Mouse (Mus musculus) thymus, postnatal 14 days (tissue): ENCODE results near the gene Tas1r3.

Source experiments
- DNase-seq: peaks from one replicate; pipeline ENCODE4 v3.0.0; 2021

Tas1r3 gene

DNA sequence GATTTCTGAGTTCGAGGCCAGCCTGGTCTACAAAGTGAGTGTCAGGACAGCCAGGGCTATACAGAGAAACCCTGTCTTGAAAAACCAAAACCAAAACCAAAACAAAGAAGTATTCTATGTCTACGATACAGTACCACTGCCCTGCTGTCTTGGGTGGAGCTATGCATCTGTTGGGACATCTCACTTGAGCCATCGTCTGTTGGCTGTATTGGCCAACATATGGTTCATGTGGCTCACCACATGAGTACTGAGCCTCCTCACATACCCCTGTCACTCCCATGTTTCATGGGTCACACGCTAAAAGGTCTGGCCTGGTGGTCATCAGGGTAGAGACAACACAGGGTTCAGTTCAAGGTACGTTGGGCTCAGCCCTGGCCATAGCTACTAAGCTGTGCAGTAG, 23.2 kb upstream of the Tas1r3 start:
- no peak for DNase-seq

DNA sequence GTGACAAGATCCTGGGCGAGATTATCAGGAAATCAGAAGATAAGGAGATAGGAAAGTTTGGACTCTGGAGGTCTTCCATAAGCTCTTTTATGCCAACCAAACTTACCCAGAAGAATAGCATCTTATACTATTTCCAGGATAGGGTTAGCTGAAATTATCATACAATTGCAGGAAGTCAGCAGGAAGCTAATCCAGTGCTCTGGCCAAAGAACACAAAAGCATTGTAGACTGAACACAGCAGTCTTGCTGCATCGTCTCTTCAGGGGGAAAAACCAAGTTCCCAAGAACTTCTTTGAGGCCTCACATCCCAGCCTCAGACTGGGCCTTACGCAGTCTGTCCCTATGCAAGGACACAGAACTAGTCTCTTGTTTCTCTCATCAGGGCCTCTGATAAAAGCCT, 20.4 kb upstream of the Tas1r3 start:
- DNase-seq, result no peak

DNA sequence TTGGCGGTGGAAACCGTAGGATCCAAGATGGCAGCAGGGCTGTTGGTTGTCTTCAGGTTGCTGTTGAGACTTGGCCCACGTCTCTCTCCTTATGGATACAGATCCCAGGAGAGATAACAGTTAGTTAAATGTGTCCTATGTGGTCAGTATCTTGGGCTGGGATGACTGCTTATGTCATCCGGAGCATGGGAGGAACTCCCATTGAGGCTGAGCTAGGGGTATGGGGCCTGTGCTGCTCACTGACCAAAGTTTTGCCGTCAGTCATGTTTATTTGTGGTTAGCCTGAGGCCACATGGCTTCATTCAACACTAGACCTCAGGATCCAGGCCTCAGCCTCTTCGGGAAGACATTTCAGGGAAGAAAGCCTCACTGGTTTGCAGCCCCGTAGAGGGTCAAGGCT, 8.2 kb upstream of the Tas1r3 start:
- DNase-seq, result no peak

DNA sequence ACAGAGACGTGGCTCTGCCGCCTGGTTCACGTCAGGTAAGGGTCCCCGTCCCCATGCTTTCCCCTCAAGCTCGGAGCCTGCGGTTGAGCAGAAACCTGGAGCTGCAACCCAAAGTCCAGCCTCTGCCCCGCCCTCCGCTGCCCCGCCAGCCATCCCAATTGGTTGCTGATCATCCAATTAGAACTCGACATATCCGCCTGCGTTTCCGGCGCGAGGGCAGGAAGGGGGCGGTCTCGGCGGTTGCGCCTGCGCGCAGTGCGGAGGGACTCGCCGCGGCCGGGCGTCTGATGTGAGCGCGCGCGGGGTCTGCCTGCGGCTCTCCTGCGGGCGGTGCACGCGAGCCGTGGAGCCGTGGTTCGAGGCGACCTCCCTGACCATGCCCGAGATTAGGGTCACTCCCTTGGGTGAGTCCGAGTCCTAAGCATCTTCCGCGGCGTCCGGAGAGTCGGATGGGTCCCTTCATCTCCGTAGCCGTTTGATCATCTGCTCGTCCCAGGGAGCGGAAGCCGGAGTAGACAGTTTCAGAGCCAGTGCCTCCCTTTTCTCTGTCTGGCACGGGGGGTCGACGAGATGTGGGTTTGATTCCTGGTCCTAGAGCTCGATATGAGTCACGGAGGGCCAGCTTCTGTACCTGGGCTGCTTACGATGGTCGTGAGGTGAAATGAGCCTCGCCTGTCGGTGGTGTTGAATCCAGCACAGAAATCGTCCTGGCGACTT, 6.3 kb upstream of the Tas1r3 start, which contains the start of the genes Cptp and Ints11:
TSS of gene Cptp (minus strand) at position 124 of the 717 bp plus-strand sequence.
TSS of gene Ints11 (plus strand) at position 230 of the 717 bp plus-strand sequence.
- DNase-seq, result peak; percentile 97

DNA sequence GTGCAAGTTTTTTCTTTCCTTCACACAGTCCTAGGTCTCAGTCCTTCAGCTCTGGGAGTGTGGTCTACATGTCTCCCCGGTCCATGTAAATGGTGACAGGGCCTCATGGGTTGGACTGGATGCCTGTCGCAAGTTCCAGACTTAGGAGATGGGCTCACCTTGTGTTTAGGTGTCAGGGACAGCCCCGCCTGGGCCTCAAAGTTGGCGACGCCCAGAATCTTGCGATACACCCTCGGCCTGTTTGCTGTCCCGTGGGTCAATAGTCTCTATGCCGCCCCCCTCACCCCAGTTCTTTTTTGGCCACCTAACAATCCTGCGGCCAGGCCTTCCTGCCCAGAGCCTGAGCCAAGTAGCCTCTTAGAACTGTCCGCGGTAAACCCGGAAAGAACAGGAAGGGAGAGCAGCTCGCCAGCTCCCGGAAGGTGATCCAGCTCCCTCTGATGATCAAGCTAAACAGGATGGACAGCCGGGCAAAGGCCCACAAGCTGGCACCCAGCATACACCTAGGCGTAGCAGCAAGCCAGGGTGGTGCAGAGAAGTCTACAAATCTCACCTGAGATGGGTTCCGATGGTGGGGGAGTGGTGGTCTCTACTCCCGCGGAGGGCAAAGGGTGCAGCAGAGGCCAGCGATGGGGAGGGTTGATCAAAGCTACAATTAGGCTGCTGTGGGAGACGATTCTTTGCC, 5.6 kb upstream of the Tas1r3 start:
- DNase-seq, result no peak

DNA sequence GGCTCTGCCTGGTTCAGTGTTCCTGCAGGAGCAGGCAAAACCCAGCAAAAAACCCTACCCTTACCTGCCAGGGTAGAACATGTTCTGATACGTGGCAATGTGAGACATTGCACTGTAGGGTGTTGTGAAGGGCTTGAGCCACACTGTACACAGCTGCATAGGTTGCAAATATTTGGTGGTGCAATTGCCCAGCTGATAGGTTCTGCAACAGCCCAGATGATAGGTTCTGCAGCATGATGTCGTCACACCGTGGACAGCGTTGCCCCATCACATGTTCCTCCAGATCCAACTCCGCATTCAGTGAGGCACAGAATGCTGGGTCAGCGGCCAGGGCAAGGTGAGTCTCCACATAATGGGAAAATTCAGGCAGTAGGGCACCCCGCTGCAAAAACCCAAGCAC, 1.4 kb downstream of the Tas1r3 start:
- no peak for DNase-seq

DNA sequence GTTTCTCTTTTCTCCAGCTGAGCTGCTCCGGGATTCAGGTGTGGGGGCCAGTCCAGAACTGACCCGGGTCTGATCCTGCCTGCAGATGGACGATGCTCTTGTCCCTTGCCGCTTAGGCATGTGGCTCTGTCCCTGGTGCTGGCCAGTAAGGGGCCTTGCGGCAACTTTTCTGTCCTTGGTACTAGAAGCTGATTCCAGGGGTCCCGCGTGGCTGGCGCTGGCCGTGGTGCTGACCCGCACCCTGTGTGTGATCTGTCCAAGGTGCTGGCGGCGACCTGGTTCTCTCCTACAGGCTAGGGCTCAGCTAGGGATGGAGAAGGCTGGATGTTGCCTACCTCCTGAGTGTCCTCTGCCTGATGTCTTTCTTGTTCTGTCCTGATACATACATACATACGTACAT, 3.8 kb downstream of the Tas1r3 start:
- peak; percentile 56 for DNase-seq

DNA sequence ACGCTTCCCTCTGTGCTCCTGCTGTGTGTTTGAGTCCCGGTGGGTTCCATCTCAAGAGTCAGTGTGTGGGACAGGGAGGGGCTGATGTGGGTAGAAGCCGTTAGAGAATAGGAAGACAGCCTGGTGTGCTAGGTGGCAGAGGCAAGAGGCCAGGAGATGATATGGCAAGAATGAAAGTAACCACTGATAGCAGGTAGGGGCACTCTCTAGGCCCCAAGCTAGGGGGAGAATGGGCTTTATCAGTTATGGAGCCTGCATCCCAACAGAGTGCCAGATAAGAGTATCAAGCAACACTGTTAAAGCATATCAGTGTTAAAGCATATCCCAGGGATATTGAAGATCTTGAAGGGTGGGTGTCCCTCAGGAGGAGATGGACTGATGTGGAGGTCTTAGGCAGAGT, 6.3 kb downstream of the Tas1r3 start:
- no peak for DNase-seq

DNA sequence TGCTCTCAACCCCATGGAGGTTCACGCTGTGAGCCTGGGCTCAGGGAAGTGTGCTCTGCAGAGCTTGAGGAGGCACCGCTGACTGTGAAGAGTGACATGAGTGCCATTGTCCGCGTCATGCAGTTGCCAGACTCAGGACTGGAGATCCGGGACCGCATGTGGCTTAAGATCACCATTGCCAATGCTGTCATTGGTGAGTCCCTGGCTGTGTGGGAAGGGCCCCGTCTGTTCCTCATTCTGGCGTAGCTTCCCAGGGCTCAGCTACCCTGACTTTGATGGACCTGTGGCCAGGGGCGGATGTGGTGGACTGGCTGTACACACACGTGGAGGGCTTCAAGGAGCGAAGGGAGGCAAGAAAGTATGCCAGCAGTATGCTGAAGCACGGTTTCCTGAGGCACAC, 7.1 kb downstream of the Tas1r3 start:
- DNase-seq, result no peak

DNA sequence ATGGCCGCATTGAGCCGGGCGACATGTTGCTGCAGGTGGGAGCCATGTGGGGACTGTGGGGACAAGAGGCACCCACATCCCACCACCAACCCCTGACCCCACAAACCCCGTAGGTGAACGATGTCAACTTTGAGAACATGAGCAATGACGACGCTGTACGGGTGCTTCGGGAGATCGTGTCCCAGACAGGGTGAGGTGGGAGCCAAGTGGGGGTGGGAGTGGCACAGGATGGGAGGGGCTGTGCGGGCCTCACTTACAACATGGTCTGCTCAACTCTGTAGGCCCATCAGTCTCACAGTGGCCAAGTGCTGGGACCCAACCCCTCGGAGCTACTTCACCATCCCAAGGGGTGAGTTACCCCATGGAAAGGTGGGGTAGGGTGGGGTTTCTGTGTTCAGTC, 8.2 kb downstream of the Tas1r3 start:
- no peak for DNase-seq

DNA sequence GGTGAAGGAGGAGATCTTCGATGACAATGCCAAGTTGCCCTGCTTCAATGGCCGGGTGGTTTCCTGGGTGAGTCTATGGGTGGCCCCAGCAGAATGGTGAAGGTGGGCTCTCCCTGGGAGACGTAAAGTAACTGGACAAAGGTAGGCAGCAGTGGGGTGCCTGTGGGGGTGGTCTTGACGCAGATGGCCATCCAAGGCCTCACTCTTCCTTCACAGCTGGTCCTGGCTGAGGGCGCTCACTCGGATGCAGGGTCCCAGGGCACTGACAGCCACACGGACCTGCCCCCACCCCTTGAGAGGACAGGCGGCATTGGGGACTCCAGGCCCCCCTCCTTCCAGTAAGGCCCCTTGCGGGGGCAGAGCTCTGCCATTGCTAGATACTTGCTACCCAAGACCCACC, 9.7 kb downstream of the Tas1r3 start:
- DNase-seq, result no peak

DNA sequence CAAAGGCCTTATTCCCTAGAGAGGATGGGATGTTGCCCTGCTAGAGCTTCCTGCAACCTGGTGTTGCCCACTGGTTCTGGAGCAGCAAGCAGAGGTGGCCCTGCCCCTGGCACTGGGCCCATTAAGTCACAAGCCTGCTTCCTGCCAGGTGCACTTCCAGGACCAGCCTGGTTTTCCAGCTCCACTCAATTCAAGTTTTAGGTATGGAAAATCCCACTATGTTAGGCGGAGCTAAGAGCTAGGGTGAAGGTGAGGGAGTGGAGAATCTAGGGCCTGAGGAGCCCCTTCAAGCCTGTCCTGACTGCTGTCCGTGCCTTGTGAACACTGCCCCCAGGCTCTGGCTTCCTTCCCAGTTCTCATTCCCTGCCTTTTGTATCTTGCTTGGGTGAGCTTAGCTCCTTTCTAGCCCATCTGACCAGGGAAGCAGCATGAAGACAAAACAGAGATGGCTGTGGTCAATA, 11.2 kb downstream of the Tas1r3 start:
- no peak for DNase-seq

DNA sequence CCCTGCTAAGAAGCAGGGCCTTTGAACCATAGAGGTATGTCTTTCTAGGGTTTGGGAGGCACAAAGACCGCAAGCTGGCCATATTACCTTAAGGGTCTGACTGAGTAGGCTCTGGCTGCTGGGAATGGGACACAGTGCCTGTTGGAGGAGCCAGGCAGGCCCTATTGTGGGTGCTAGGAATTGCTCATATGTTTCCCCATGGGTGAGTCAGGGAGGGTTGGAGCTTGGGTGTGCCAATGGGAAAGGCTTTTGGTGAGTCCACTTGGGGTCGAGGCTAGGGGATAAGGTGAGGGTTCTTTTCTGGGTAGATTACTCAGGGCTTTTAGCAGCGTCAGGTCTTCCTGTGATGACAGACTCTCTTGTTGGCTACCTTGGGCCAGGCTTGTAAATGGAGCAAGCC, 11.8 kb downstream of the Tas1r3 start:
- no peak for DNase-seq

DNA sequence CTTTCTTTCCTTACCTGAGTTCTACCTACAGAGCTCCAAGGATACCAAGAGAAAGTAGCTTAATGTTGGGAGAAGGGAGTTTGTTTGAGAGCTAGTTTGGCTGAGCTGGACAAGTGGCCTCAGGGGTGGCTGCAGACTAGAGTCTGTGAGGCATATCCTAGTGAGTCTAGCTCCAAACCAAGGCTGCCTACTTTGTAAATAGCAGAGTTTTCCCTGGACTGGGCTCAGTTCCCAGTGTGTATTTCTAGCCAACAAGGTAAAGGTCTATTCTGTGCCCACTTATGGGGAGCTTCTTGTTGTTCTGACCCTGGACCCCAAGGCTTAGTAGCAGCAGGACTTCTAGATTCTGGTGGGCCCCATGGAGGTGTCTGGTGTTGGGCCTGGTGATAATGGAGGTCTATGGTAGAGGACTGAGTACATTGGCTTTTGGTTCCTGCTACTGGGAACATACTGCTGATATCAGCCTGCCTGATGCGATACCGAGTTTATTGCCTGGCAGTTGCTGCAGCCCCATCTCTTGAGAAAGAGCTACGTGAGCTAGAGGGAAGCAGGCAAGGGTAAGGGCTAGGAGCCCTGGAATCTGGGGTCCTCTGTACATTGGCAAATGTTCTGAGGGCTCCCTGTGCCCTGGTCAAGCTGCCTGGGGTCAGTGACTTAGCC, 13.2 kb downstream of the Tas1r3 start:
- no peak for DNase-seq

DNA sequence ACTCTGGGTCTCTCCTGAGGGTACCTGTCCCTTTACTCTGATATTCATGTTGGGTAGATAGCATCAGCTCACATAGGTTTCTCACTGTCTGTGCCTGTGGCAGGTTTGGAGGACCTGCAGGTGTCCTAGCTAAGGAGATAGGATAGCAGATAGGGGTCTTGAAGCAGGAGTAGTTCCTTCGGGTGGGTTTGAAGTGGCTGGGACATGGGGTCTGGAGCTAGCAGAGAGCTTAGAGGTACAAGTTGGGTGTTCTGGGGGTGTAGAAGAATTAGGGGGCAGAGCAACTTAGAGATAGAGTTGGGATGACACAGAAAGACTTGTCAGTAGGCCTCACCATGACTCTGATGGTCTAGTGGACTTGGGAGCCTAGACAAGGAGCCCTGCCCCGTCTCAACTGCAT, 13.8 kb downstream of the Tas1r3 start:
- DNase-seq, result no peak

DNA sequence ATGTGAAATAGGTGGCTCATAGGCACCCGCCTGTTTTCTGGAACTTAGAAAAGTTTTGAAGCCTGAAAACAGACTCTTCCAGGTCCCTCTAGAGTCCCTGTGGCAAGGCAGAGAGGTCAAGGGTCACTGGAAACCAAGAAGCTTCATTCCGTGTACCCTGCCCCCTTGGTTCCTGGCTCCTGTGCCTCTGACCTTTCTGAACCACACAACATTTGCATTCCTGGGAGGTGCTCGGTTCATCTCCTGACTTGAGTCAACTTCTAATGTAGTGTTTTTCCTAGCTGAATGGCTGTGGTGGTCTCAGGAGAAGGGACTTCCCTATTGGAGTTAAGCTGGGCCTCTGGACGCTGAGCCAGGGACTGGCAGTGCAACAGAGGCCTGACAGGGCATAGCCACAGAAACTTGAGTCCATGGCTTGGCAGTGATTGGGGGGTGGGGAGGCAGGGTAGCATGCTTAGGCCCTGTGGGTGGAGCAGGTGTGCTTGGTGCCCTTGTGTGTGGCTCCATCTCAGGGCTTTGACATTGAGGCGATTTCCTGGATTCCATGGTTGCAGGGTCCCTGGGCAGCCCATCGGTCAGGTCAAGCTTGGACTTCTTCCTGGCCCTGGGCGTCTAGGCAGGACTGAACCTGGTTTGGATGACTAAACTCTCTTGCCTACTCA, 14.6 kb downstream of the Tas1r3 start:
- no peak for DNase-seq

DNA sequence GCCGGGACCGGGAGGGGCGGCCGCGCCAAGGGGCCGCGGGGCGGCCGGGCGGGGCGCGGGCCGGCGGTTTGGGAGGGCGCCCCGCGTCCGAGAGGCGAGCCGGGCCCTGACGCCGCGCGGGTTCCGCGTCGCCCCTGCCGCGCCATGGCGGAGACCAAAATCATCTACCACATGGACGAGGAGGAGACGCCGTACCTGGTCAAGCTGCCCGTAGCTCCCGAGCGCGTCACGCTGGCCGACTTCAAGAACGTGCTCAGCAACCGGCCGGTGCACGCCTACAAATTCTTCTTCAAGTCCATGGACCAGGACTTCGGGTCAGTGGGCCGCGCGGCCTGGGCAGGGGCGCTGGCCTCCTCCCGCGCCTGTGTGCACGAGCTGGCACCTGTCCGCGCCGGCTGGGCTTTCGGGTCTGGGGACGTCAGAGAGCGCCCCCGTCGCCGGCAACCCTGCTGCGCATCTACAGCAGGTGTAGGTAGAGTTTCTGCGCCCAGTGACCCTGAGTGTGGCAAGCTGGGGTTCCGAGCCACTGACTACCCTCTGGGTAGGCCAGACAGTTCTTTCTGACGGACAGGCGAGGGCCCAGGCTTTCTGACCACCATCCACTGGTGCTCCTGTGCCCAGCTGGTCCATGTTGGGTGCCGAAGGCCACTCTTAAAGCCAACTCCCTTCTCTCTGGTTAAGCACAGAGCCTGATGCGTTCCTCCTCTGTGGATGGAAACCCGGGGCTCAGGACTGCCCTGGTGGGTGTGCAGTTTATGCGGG, 15.4 kb downstream of the Tas1r3 start:
- DNase-seq, result peak; percentile 73

DNA sequence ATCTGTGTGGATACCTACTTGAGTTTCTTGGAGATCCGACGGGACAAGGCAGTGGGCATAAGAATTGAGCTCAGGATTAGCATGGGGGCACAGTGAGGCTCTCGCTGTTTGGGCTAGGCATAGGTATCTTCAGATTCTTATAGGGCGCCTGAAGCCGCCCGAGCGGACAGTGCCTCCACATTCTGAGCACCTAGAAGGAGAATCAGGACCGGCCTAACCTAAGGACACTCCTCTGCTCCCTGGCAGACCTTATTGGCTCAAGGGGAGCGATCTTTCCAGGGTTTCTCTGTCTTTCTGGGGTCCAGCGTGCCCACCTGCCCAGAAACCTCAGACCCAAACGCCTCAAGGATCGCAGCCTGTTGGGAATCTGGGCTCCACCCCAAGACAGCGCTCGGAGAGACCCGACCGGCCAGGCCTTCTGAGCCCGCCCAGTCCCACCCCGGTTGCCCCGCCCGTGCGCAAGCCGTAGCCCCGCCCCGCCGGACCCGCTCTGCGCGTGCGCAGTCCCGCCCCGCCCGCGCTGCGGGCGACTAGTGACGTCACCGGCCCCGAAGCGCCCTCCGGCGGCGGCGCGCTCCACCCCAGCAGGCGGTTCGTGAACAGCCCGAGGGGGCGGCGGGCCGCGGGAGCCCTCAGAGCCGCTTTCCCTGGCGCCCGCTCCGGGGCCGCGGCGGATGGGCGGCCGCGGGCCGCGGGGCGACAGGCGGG, 16.1 kb downstream of the Tas1r3 start, which contains the start of gene Dvl1:
TSS of gene Dvl1 (plus strand) at position 532 of the 708 bp plus-strand sequence.
- DNase-seq, result peak; percentile 96

DNA sequence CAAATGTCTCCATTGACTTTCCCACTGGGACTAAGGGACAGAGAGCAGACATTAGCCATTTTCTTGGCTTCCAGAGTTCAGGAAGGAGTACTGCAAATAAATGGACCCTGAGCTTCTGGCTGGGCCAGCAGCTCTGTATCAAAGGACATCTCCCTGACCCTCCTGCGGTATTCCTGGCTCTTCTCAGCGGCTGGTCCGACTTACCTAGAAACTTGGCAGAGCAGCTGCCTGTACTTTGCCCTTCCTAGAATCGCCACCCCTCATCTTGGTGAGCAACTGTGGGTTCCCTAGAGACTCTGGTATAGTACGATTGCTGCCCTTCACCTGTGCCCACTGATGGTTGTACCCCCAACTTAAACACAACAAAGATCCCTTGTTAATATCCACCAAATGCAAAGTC, 19.9 kb downstream of the Tas1r3 start:
- DNase-seq, result no peak

DNA sequence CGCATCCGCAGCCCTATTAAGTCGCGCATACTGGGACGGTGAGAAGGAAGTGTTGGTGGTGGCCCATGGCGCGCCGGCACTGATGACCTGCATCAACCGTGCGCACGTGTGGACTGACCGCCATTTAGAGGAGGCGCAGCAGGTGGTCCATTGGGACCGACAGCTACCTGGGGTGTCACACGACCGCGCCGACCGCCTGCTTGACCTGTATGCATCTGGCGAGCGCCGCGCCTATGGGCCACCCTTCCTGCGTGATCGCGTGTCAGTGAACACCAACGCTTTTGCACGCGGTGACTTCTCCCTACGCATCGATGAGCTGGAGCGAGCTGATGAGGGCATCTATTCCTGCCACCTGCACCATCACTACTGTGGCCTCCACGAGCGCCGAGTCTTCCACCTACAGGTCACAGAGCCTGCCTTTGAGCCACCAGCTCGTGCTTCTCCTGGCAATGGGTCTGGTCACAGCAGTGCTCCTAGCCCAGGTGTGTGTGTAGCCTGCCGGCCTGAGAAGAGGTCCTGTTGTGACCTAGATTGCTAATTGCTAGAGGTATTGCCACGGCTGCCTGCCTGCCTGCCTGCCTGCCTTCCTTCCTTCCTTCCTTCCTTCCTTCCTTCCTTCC, 21.4 kb downstream of the Tas1r3 start:
- DNase-seq, result no peak

DNA sequence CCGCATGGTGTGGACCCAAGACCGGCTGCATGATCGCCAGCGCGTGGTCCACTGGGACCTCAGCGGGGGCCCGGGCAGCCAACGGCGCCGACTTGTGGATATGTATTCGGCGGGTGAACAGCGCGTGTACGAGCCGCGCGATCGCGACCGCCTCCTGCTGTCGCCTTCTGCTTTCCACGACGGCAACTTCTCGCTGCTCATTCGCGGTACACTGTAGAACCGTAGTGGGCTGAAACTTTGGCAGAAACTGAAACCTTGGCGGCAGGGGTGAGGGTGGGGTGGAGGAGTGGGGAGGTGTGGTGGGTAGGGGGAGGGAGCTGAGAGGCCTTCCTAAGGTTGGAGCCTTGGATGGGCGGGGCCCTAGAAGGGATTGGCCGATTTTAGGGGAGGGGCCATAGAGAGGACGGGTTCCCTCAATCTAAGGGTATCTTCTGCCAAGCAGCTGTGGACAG, 22.1 kb downstream of the Tas1r3 start:
- DNase-seq, result peak; percentile 78
